Mouse (Mus musculus) lung, adult 2 months (tissue): ENCODE measurements around the gene Ybx3. TPM values are rescaled to one million over a fixed set of nuclear protein-coding genes. Genes with fewer than 3 reads are reported as not detected.

Experiments used
- DNase-seq: peaks from one replicate; pipeline ENCODE4 v3.0.0; 2022
- H3K4me1 ChIP-seq: fragments of 200-500 bp; 2 replicates; pipeline ENCODE4 v1.6.1; 2011; ENCODE audit warnings: low read length; ENCODE audit not compliant: control insufficient read depth, insufficient read depth
- H3K4me3 ChIP-seq: fragments of 200-500 bp; replicated peaks from 2 replicates; pipeline ENCODE3; 2011; ENCODE audit warnings: low read depth, mild to moderate bottlenecking, control low read depth, low read length; ENCODE audit errors: extremely low read depth
- CTCF ChIP-seq: fragments of 200-500 bp; IDR thresholded peaks from 2 replicates; pipeline ENCODE4 v1.5.1; 2011; ENCODE audit warnings: mild to moderate bottlenecking, low read length, control low read depth; ENCODE audit not compliant: insufficient read depth
- POLR2A ChIP-seq: fragments of 200-500 bp; IDR thresholded peaks from 2 replicates; pipeline ENCODE4 v1.6.1; 2011; ENCODE audit warnings: low read depth, mild to moderate bottlenecking, control low read depth, low read length, borderline replicate concordance; ENCODE audit errors: extremely low read depth
- WGBS: fragments of 180-500 bp; shearing (Covaris S2); methylation state at CpG from one replicate; pipeline ENCODE4 v1.1.7; 2018; 5-methylcytosine and 5-hydroxymethylcytosine counted together
- polyA plus RNA-seq: library from polyadenylated mRNA; depleted of rRNA; stranded (reverse); fragments of >200 nt; gene quantifications from 2 replicates; pipeline ENCODE4 v1.2.3, GENCODE M21; 2012; rRNA removed

The Ybx3 gene
- polyA plus RNA-seq, 1 experiment = 84.9 TPM

DNA sequence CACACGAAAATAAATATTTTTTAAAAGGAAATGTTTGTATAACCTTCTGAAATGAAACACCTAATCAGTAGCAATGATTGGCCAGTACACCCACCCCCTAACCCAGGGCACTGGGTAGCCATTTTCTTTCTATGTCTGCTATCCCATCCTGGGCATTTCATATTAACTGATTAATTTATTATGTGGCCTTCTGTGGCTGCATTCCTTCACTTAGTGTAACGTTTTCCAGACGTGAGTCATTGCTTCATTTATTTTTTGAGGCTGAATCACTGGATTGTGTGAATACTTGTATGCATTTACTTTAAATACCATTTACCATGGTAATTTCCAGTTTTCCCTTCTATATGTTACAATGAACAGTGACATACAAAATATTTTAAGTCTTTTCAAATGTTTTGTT lies 48.2 kb downstream of the Ybx3 start:
- no peaks in the 10 kb centered on the region for H3K4me1 ChIP-seq
- no peak for TF ChIP-seq POLR2A
- TF ChIP-seq CTCF = no peak
- DNase-seq = no peak
- H3K4me3 ChIP-seq = no peak overlapping the region
- WGBS = 45% methylated on average over 3 of the region's 3 CpGs

DNA sequence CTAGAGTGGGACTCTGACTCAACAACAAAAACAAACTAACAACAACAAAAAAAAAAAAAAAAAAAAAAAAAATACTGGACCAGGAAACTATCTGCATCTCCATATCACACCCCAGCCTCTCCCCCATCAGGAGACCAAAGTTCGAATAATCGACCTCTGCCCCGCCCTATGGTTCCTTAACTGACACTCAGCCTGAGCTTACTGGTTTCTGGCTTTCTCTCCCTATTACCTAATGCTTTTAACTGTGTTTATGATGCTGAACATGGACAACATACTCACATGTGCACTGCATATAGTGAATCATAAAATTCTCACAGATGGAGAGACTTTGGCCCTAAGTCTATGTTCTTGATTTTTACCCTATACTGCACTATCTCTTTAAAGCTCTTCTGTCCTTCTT lies 49.0 kb downstream of the Ybx3 start:
- WGBS = 86% methylated on average over 3 of the region's 3 CpGs
- Histone ChIP-seq H3K4me3 (no peak overlapping the region), H3K4me1 (no peaks in the 10 kb centered on the region)
- DNase-seq = no peak
- TF ChIP-seq CTCF (no peak), POLR2A (no peak)

DNA sequence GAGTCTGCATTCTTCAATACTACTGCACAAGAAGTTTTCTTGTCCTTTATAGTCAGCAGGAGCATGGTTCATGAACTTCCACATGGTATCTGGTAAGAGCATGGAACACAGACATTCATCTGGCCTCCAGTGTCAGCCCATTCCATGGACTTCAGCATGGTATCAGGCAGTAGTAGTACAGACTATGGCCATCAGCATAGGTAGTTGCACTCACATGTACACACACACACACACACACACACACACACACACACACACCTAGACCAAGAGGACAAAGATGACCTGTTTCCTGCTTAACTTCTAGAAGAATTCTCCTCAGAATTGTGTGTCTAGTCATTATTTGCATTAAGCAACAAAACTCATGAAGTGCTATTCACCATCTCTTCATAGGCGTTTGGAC lies 49.5 kb downstream of the Ybx3 start:
- 58% methylated on average over 1 of the region's 1 CpGs for WGBS
- no peak overlapping the region for H3K4me3 ChIP-seq
- DNase-seq = no peak
- TF ChIP-seq POLR2A (no peak), CTCF (no peak)
- no peaks in the 10 kb centered on the region for H3K4me1 ChIP-seq

GRCm38 (mm10) chr6:131327076-131327475 lies 61.2 kb downstream of the Ybx3 start:
- H3K4me1 ChIP-seq = no peaks in the 10 kb centered on the region
- 77% methylated on average over 2 of the region's 2 CpGs for WGBS
- TF ChIP-seq POLR2A (no peak), CTCF (no peak)
- H3K4me3 ChIP-seq = no peak overlapping the region
- DNase-seq = no peak

- WGBS = 45% methylated on average over 3 of the region's 3 CpGs
- DNase-seq = no peak
These were observed 66.2 kb downstream of the Ybx3 start for GRCm38 (mm10) chr6:131321854-131322639.

DNA sequence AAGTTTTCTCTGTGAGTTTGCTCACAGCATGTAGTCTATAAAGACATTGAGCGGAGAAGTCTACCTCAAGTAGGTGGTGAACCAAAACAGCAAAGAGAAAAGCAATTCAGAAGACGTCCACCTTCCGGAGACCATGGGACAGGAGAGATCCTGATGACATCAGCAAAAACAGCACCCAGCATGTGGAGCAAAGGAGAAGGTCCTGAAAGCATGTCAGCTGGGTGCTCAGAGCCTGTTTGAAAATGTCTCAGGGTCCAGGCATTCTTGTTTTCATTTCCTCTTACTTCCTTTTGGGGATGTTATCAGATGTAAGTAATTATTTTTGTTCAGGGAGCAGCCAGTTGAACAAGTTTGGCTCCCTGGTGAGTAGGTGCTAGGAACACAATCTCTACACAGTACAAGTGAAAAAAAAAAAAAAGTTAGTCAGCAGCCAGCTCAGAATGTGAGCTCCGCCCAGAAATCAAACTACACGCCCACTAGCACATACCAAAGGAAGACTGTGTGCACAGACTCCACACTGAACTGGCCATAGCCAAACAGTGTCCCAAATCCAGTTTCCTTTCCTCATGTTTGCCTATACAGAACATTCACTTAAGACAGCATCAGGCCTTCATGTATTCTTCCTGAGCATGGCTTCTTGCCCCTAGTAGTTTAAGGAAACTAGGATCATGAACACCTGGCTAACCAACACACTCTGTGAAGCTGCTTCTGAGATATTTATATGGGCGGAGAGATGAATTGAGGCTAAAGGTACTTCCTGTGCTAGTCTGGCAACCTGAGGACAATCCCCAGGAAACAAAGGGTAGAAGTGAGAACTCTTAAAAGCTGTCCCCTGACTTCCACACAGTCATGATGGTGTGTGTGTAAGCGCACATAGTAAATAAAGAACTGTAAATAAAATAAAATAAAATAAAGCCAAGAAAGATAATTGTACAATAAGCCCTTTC lies 71.8 kb downstream of the Ybx3 start:
- DNase-seq = no peak
- no peak overlapping the region for H3K4me3 ChIP-seq
- no peak for TF ChIP-seq POLR2A
- TF ChIP-seq CTCF = no peak
- no peaks in the 10 kb centered on the region for H3K4me1 ChIP-seq
- WGBS = 71% methylated on average over 7 of the region's 7 CpGs

More at GRCm38 (mm10) chr6:131321854-131322639, 66.2 kb downstream of the Ybx3 start:
- Histone ChIP-seq H3K4me3 (no peak overlapping the region), H3K4me1 (no peaks in the 10 kb centered on the region)
- TF ChIP-seq POLR2A (no peak), CTCF (no peak)

Other genes starting within 250 kb of the Ybx3 start
- gene Klra2, start 141.1 kb downstream of the Ybx3 start, polyA plus RNA-seq = 0.55 and 1.8 TPM in 2 replicates
- 0.71 and 1.7 TPM in 2 replicates for gene Magohb, start 95.2 kb downstream of the Ybx3 start, polyA plus RNA-seq
- gene Styk1, start 34.9 kb downstream of the Ybx3 start, polyA plus RNA-seq = 0.45 and 0.71 TPM in 2 replicates
- not detected in 2 replicates for gene 5430401F13Rik, start 97.9 kb upstream of the Ybx3 start, polyA plus RNA-seq
- not detected in 2 replicates for gene Gm6619, start 97.9 kb upstream of the Ybx3 start, polyA plus RNA-seq
- gene Tas2r130, start 242.4 kb upstream of the Ybx3 start, polyA plus RNA-seq = not detected in 2 replicates